Mouse (Mus musculus): ENCODE data around the gene Ccdc155. TPM values are rescaled to one million over a fixed set of nuclear protein-coding genes. Genes with fewer than 3 reads are reported as not detected.

Ccdc155 gene
- 0.33 and 0.34 TPM in 2 replicates for polyA plus RNA-seq (2014; fragmentation: Nextera tagmentation; extraction: Ambion mirVana)

GRCm38 (mm10) chr7:45204380-45205143, at the start of gene Ccdc155:
Gene Ccdc155 (minus strand): TSS chr7:45204892.
- Histone ChIP-seq H3K27ac (replicated peaks; ENCODE audit: low read depth, low read length) (peak within 1 kb of the TSS; percentile 68), H3K4me3 (replicated peaks; ENCODE audit: low read depth, low read length) (peak within 1 kb of the TSS; percentile 37), H3K4me1 (ENCODE audit: control insufficient read depth, insufficient read depth, low read length) (no peaks in the 10 kb centered on the region), H3K9ac (replicated peaks; ENCODE audit: low read length) (peak within 1 kb of the TSS; percentile 42; the same call in 1 of the 2 replicates), H3K9me3 (ENCODE audit: control insufficient read depth, low read length) (no peaks in the 10 kb centered on the region), H3K36me3 (ENCODE audit: control insufficient read depth, insufficient read depth, low read length) (no peaks in the 10 kb centered on the region), H3K27me3 (ENCODE audit: control insufficient read depth, insufficient read depth, low read length) (no peaks in the 10 kb centered on the region), H3K4me2 (ENCODE audit: low read length) (peak within 1 kb of the TSS; percentile 57)
- ATAC-seq (ENCODE audit: low FRiP score, low TSS enrichment), result peak; percentile 96
- WGBS, result 9% methylated on average over 44 of the region's 44 CpGs
- DNase-seq, result peak; percentile 100

GRCm38 (mm10) chr7:45253806-45254205, 49.1 kb upstream of the Ccdc155 start:
- WGBS, result 94% methylated on average over 8 of the region's 8 CpGs
- H3K36me3 ChIP-seq (ENCODE audit: control insufficient read depth, insufficient read depth, low read length), result no peaks in the 10 kb centered on the region
- H3K27me3 ChIP-seq (ENCODE audit: control insufficient read depth, insufficient read depth, low read length), result no peaks in the 10 kb centered on the region
- no peak for DNase-seq
- no peak overlapping the region for H3K9ac ChIP-seq (replicated peaks; ENCODE audit: low read length)
- no peak overlapping the region for H3K4me3 ChIP-seq (replicated peaks; ENCODE audit: low read depth, low read length)
- no peak overlapping the region for H3K4me2 ChIP-seq (ENCODE audit: low read length)
- no peak for ATAC-seq (ENCODE audit: low FRiP score, low TSS enrichment)
- H3K9me3 ChIP-seq (ENCODE audit: control insufficient read depth, low read length), result no peaks in the 10 kb centered on the region
- no peaks in the 10 kb centered on the region for H3K4me1 ChIP-seq (ENCODE audit: control insufficient read depth, insufficient read depth, low read length)
- no peak overlapping the region for H3K27ac ChIP-seq (replicated peaks; ENCODE audit: low read depth, low read length)

- 30% methylated on average over 3 of the region's 3 CpGs for WGBS
- no peak for ATAC-seq (ENCODE audit: low FRiP score, low TSS enrichment)
These were observed 43.0 kb upstream of the Ccdc155 start for GRCm38 (mm10) chr7:45247666-45248065.

GRCm38 (mm10) chr7:45241389-45241749, 36.7 kb upstream of the Ccdc155 start:
- Histone ChIP-seq H3K27ac (replicated peaks; ENCODE audit: low read depth, low read length) (no peak overlapping the region), H3K4me2 (ENCODE audit: low read length) (peak overlapping the region; percentile 66), H3K4me3 (replicated peaks; ENCODE audit: low read depth, low read length) (no peak overlapping the region), H3K36me3 (ENCODE audit: control insufficient read depth, insufficient read depth, low read length) (no peaks in the 10 kb centered on the region), H3K27me3 (ENCODE audit: control insufficient read depth, insufficient read depth, low read length) (peaks cover 3% of the 10 kb centered on the region; the same call in 1 of the 2 replicates), H3K9me3 (ENCODE audit: control insufficient read depth, low read length) (no peaks in the 10 kb centered on the region), H3K4me1 (ENCODE audit: control insufficient read depth, insufficient read depth, low read length) (peaks cover 6% of the 10 kb centered on the region; the same call in 1 of the 2 replicates), H3K9ac (replicated peaks; ENCODE audit: low read length) (no peak overlapping the region)
- 81% methylated on average over 6 of the region's 6 CpGs for WGBS
- ATAC-seq (ENCODE audit: low FRiP score, low TSS enrichment) (no peak), DNase-seq (no peak)

More at GRCm38 (mm10) chr7:45247666-45248065, 43.0 kb upstream of the Ccdc155 start:
- no peak overlapping the region for H3K27ac ChIP-seq (replicated peaks; ENCODE audit: low read depth, low read length)
- no peak for DNase-seq
- H3K4me2 ChIP-seq (ENCODE audit: low read length), result no peak overlapping the region
- H3K27me3 ChIP-seq (ENCODE audit: control insufficient read depth, insufficient read depth, low read length), result no peaks in the 10 kb centered on the region
- no peaks in the 10 kb centered on the region for H3K9me3 ChIP-seq (ENCODE audit: control insufficient read depth, low read length)
- H3K4me3 ChIP-seq (replicated peaks; ENCODE audit: low read depth, low read length), result no peak overlapping the region
- no peaks in the 10 kb centered on the region for H3K4me1 ChIP-seq (ENCODE audit: control insufficient read depth, insufficient read depth, low read length)
- H3K36me3 ChIP-seq (ENCODE audit: control insufficient read depth, insufficient read depth, low read length), result no peaks in the 10 kb centered on the region
- no peak overlapping the region for H3K9ac ChIP-seq (replicated peaks; ENCODE audit: low read length)

GRCm38 (mm10) chr7:45240633-45241388, 36.1 kb upstream of the Ccdc155 start, which contains the start of gene Slc6a16:
Gene Slc6a16 (plus strand): TSS chr7:45241085.
- DNase-seq (peak; percentile 86), ATAC-seq (ENCODE audit: low FRiP score, low TSS enrichment) (peak; percentile 57; the same call in 1 of the 2 replicates)
- peak within 1 kb of the TSS; percentile 37 for H3K4me3 ChIP-seq (replicated peaks; ENCODE audit: low read depth, low read length)
- H3K27ac ChIP-seq (replicated peaks; ENCODE audit: low read depth, low read length), result no peak within 1 kb of the TSS
- no peaks in the 10 kb centered on the region for H3K9me3 ChIP-seq (ENCODE audit: control insufficient read depth, low read length)
- no peak within 1 kb of the TSS; the same call in 1 of the 2 replicates for H3K9ac ChIP-seq (replicated peaks; ENCODE audit: low read length)
- peaks cover 6% of the 10 kb centered on the region; the same call in 1 of the 2 replicates for H3K4me1 ChIP-seq (ENCODE audit: control insufficient read depth, insufficient read depth, low read length)
- WGBS, result 8% methylated on average over 53 of the region's 53 CpGs
- H3K36me3 ChIP-seq (ENCODE audit: control insufficient read depth, insufficient read depth, low read length), result no peaks in the 10 kb centered on the region
- H3K4me2 ChIP-seq (ENCODE audit: low read length), result peak within 1 kb of the TSS; percentile 66
- peaks cover 3% of the 10 kb centered on the region; the same call in 1 of the 2 replicates for H3K27me3 ChIP-seq (ENCODE audit: control insufficient read depth, insufficient read depth, low read length)

- Histone ChIP-seq H3K36me3 (ENCODE audit: control insufficient read depth, insufficient read depth, low read length) (no peaks in the 10 kb centered on the region), H3K9me3 (ENCODE audit: control insufficient read depth, low read length) (no peaks in the 10 kb centered on the region), H3K27ac (replicated peaks; ENCODE audit: low read depth, low read length) (no peak overlapping the region), H3K27me3 (ENCODE audit: control insufficient read depth, insufficient read depth, low read length) (peaks cover 3% of the 10 kb centered on the region; the same call in 1 of the 2 replicates), H3K4me2 (ENCODE audit: low read length) (peak overlapping the region; percentile 66), H3K4me3 (replicated peaks; ENCODE audit: low read depth, low read length) (no peak overlapping the region), H3K9ac (replicated peaks; ENCODE audit: low read length) (no peak overlapping the region), H3K4me1 (ENCODE audit: control insufficient read depth, insufficient read depth, low read length) (peaks cover 11% of the 10 kb centered on the region; the same call in 1 of the 2 replicates)
- DNase-seq (no peak), ATAC-seq (ENCODE audit: low FRiP score, low TSS enrichment) (no peak)
- WGBS, result 58% methylated on average over 7 of the region's 7 CpGs
These were observed 35.4 kb upstream of the Ccdc155 start for GRCm38 (mm10) chr7:45240109-45240508.

- Histone ChIP-seq H3K4me1 (ENCODE audit: control insufficient read depth, insufficient read depth, low read length) (peaks cover 20% of the 10 kb centered on the region), H3K9me3 (ENCODE audit: control insufficient read depth, low read length) (no peaks in the 10 kb centered on the region), H3K9ac (replicated peaks; ENCODE audit: low read length) (no peak within 1 kb of the TSS), H3K4me2 (ENCODE audit: low read length) (no peak within 1 kb of the TSS), H3K4me3 (replicated peaks; ENCODE audit: low read depth, low read length) (no peak within 1 kb of the TSS), H3K27ac (replicated peaks; ENCODE audit: low read depth, low read length) (no peak within 1 kb of the TSS), H3K36me3 (ENCODE audit: control insufficient read depth, insufficient read depth, low read length) (no peaks in the 10 kb centered on the region), H3K27me3 (ENCODE audit: control insufficient read depth, insufficient read depth, low read length) (peaks cover 3% of the 10 kb centered on the region; the same call in 1 of the 2 replicates)
- no peak for ATAC-seq (ENCODE audit: low FRiP score, low TSS enrichment)
- no peak for DNase-seq
- 40% methylated on average over 20 of the region's 20 CpGs for WGBS
These were observed 34.2 kb upstream of the Ccdc155 start, which contains the start of gene Cd37 for GRCm38 (mm10) chr7:45238723-45239496. Gene Cd37 (minus strand): TSS chr7:45239115.

All from midbrain, embryonic 14.5 days (tissue).